Mouse (Mus musculus) ovary, postnatal 14 days (tissue): ENCODE measurements at regions not wholly inside any gene's neighbourhood (a gene's known extent, or its start where the extent isn't known, plus 50 kb on each side); places are given as distances from the start of the nearest gene placed in this dataset.

Experiments used
- DNase-seq: peaks from one replicate; pipeline ENCODE4 v3.0.0; 2022; ENCODE audit warnings: low spot score

GRCm38 (mm10) chr6:14407754-14408153, 347.3 kb downstream of the Ppp1r3a start:
- no peak for DNase-seq

- DNase-seq, result no peak
These were observed 396.8 kb downstream of the Ppp1r3a start for GRCm38 (mm10) chr6:14358280-14358679.
